Mouse (Mus musculus) liver, embryonic 14.5 days (tissue): Measurements from ENCODE around the gene Crlf1. TPM values are rescaled to one million over a fixed set of nuclear protein-coding genes. Genes with fewer than 3 reads are reported as not detected.

Experiments
- ATAC-seq: fragments of 200-750 bp; cut with Nextera tagmentation; 2 replicates; pipeline ENCODE4 v1.8.0; 2017; ENCODE audit warnings: moderate number of reproducible peaks, mild to moderate bottlenecking, moderate library complexity; ENCODE audit not compliant: insufficient read depth
- DNase-seq, 3 experiments: peaks; one replicate each; pipeline ENCODE4 v3.0.0-alpha.2; 2012 to 2013; ENCODE audit warnings: low read depth in 3 of 3, low spot score in 3 of 3
- H3K27ac ChIP-seq: fragments of 300-500 bp; sonication (generic); 2 replicates; pipeline ENCODE4 v1.5.1; 2014; ENCODE audit warnings: moderate library complexity, mild to moderate bottlenecking, control low read depth, inconsistent platforms
- H3K27me3 ChIP-seq: fragments of 300-500 bp; sonication (generic); 2 replicates; pipeline ENCODE4 v1.6.1; 2014; ENCODE audit warnings: mild to moderate bottlenecking, low read length, moderate library complexity; ENCODE audit not compliant: control insufficient read depth, insufficient read depth
- H3K36me3 ChIP-seq: fragments of 300-500 bp; sonication (generic); replicated peaks from 2 replicates; pipeline ENCODE4 v1.6.1; 2014; ENCODE audit warnings: low read depth; ENCODE audit not compliant: control insufficient read depth, insufficient read depth
- H3K4me1 ChIP-seq, 2 experiments: fragments of 200-500 bp in 1 of 2; fragments of 300-500 bp in 1 of 2; sonication (generic) in 1 of 2; replicated peaks; 2 replicates each; pipeline ENCODE4 v1.6.1; 2012 to 2014; ENCODE audit warnings: antibody characterized with exemption in 1 of 2, inconsistent platforms in 1 of 2, low read length in 1 of 2; ENCODE audit not compliant: control insufficient read depth in 2 of 2, insufficient read depth in 2 of 2
- H3K4me2 ChIP-seq: fragments of 300-500 bp; sonication (generic); 2 replicates; pipeline ENCODE4 v1.6.1; 2014; ENCODE audit warnings: low read depth, mild to moderate bottlenecking, control low read depth, moderate library complexity
- H3K4me3 ChIP-seq, 2 experiments: fragments of 200-500 bp in 1 of 2; fragments of 300-500 bp in 1 of 2; sonication (generic) in 1 of 2; 2 replicates each; pipeline ENCODE4 v1.5.1; 2012 to 2014; ENCODE audit warnings: low read depth in 2 of 2, low read length in 2 of 2, mild to moderate bottlenecking in 2 of 2, control low read depth in 1 of 2, inconsistent platforms in 1 of 2, moderate library complexity in 1 of 2; ENCODE audit not compliant: insufficient read depth in 1 of 2
- H3K9ac ChIP-seq: fragments of 300-500 bp; sonication (generic); replicated peaks from 2 replicates; pipeline ENCODE4 v1.6.1; 2014; ENCODE audit warnings: mild to moderate bottlenecking, control low read depth, moderate library complexity
- H3K9me3 ChIP-seq: fragments of 300-500 bp; sonication (generic); 2 replicates; pipeline ENCODE4 v1.6.1; 2016; ENCODE audit warnings: low read length, mixed read lengths; ENCODE audit not compliant: control insufficient read depth
- CTCF ChIP-seq: IDR thresholded peaks from 2 replicates; pipeline ENCODE4 v1.5.1; 2016; ENCODE audit warnings: antibody characterized with exemption, low read depth, control low read depth
- EP300 ChIP-seq: IDR thresholded peaks from 2 replicates; pipeline ENCODE4 v1.6.1; 2016; ENCODE audit warnings: antibody characterized with exemption, low read depth
- WGBS: fragments of 180-500 bp; shearing (Covaris S2); extraction: QIAGEN DNeasy Blood & Tissue Kit; methylation state at CpG from one replicate; pipeline ENCODE4 v1.1.7; 2014; ENCODE audit not compliant: insufficient replicate concordance; 5-methylcytosine and 5-hydroxymethylcytosine counted together
- polyA plus RNA-seq, 2 experiments: library from polyadenylated mRNA; depleted of rRNA in 1 of 2; stranded (reverse) in 1 of 2; unstranded in 1 of 2; fragments of >200 nt; fragmentation: Nextera tagmentation in 1 of 2; extraction: Ambion mirVana in 1 of 2; gene quantifications; 2 replicates each; pipeline versions ENCODE4 v1.2.1 to v1.2.3; 2012 to 2014

The Crlf1 gene
- polyA plus RNA-seq, 2 experiments = 1.9 to 3.7 TPM

DNA sequence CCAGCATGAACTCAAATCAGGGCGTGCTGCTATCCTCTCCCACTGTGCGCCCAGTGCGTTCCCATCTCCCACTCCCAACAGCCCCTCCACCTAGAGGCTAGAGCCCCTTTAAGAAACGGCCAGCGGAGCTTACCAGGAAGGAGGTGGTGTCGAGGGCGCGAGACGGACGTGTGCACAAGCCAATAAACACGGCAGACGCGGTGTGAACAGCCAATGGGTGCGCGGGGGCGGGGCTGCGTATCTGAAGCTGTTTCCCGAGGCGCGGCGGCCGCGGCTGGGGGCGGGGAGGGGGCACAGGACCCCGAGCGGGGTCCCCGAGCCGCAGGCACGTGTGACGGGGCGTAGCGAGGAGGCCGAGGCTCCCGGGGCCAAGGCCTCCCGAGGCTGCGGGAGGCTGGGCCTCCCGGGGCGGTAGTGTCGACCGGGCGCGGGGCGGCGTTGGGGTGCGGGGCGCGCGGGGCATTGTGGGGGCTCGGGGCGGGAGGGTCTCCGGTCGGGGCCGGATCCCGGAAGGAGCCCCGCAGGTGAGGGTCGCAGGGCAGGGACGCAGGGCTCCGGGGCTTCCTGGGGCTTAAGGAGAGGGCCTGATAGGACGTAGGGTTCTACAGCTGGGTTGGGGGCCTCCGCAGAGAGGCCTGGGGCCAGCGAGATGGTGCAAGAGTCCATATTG lies 34.7 kb downstream of the Crlf1 start, which contains the start of the genes Fkbp8 and Kxd1:
Fkbp8 (plus strand) TSS at position 213 of the 670 bp plus-strand sequence.
Kxd1 (minus strand) TSS at position 445 of the 670 bp plus-strand sequence.
- ATAC-seq (peak; percentile 78), DNase-seq (peak; percentile 86 to 91 (median 87))
- Histone ChIP-seq H3K4me3 (peak within 1 kb of the TSS; percentile 89 to 100), H3K36me3 (peaks cover 15% of the 10 kb centered on the region), H3K4me1 (peaks cover 31 to 39% of the 10 kb centered on the region in 2 experiments), H3K9ac (peak within 1 kb of the TSS; percentile 96), H3K27me3 (no peaks in the 10 kb centered on the region), H3K27ac (peak within 1 kb of the TSS; percentile 75), H3K9me3 (no peaks in the 10 kb centered on the region), H3K4me2 (peak within 1 kb of the TSS; percentile 85)
- whole genome bisulfite sequencing = under 1% methylated on average over 61 of the region's 61 CpGs
- peak; percentile 51; the same call in 1 of the 2 replicates for TF ChIP-seq EP300
- TF ChIP-seq CTCF = peak; percentile 28; the same call in 1 of the 2 replicates

DNA sequence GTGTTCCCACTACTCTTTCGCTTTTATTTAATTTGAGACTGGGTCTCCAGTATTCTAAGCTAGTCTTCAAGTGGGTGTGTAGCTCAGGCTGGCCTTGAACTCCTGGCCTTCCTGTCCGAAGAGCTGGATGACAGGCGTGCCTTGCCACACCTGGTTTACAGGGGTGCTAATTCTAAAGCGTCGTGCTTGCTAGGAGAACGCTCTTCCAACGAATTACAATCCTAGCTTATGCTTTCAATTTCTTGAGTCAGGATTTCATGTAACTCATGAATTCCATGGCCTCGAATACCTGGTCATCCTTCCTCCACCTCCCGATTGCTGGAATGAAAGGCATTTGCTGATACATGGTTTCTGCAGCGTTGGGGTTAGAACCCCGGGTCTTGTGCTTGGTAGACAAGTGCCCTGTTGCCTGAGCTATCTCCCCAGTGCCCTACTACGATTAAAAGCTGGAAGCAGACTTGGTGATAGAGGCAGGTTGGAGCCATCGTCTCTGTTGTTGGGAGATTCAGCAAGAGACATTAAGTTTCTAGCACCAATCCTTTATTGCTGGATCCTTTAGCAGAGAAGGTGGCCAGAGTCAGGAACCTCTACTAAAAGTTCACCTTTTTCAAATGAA lies 35.3 kb downstream of the Crlf1 start:
- H3K36me3 ChIP-seq = peaks cover 19% of the 10 kb centered on the region
- DNase-seq = no peak
- 9% methylated on average over 13 of the region's 13 CpGs for WGBS

GRCm38 (mm10) chr8:70529299-70529698 lies 36.3 kb downstream of the Crlf1 start:
- Histone ChIP-seq H3K9me3 (no peaks in the 10 kb centered on the region), H3K27ac (peak overlapping the region; percentile 75), H3K27me3 (no peaks in the 10 kb centered on the region), H3K4me3 (peak overlapping the region; percentile 13 to 89), H3K36me3 (peaks cover 28% of the 10 kb centered on the region), H3K4me1 (peaks cover 25 to 31% of the 10 kb centered on the region in 2 experiments), H3K4me2 (peak overlapping the region; percentile 79), H3K9ac (peak overlapping the region; percentile 51)
- no peak for TF ChIP-seq CTCF
- TF ChIP-seq EP300 = no peak
- DNase-seq (no peak), ATAC-seq (no peak)
- WGBS = 21% methylated on average over 5 of the region's 5 CpGs

More for the DNA sequence above, 35.3 kb downstream of the Crlf1 start:
- Histone ChIP-seq H3K27ac (peak overlapping the region; percentile 75), H3K4me3 (peak overlapping the region; percentile 89 to 100), H3K4me2 (peak overlapping the region; percentile 79), H3K9me3 (no peaks in the 10 kb centered on the region), H3K4me1 (peaks cover 30 to 38% of the 10 kb centered on the region in 2 experiments), H3K27me3 (no peaks in the 10 kb centered on the region), H3K9ac (peak overlapping the region; percentile 96)
- TF ChIP-seq EP300 (no peak), CTCF (no peak)
- no peak for ATAC-seq

- ATAC-seq (no peak), DNase-seq (no peak)
- H3K9me3 ChIP-seq = no peaks in the 10 kb centered on the region
- peak overlapping the region; percentile 79 for H3K4me2 ChIP-seq
- peaks cover 25 to 30% of the 10 kb centered on the region in 2 experiments for H3K4me1 ChIP-seq
- WGBS = 62% methylated on average over 3 of the region's 3 CpGs
- peak overlapping the region; percentile 51 for H3K9ac ChIP-seq
- no peaks in the 10 kb centered on the region for H3K27me3 ChIP-seq
- peak overlapping the region; percentile 75 for H3K27ac ChIP-seq
- H3K4me3 ChIP-seq = peak overlapping the region in 1 of 2 experiments; percentile 89; a peak in 2 of 4 replicates
- peaks cover 31% of the 10 kb centered on the region for H3K36me3 ChIP-seq
- no peak for TF ChIP-seq CTCF
- no peak for TF ChIP-seq EP300
These were observed 36.8 kb downstream of the Crlf1 start for GRCm38 (mm10) chr8:70529741-70530161.

- Histone ChIP-seq H3K36me3 (peaks cover 31% of the 10 kb centered on the region), H3K4me2 (peak overlapping the region; percentile 79; the same call in 1 of the 2 replicates), H3K27me3 (no peaks in the 10 kb centered on the region), H3K27ac (no peak overlapping the region), H3K4me1 (peaks cover 25 to 30% of the 10 kb centered on the region in 2 experiments), H3K9ac (no peak overlapping the region), H3K9me3 (no peaks in the 10 kb centered on the region), H3K4me3 (no peak overlapping the region; a peak in 1 of 4 replicates)
- WGBS = 83% methylated on average over 2 of the region's 2 CpGs
- TF ChIP-seq EP300 (no peak), CTCF (peak; percentile 45)
- DNase-seq (no peak), ATAC-seq (no peak)
These were observed 37.4 kb downstream of the Crlf1 start for GRCm38 (mm10) chr8:70530314-70530713.
